Mouse (Mus musculus) liver, postnatal 0 days (tissue): ENCODE results near the gene Trappc5.

ENCODE experiments used
- CTCF ChIP-seq: sonication (generic); IDR thresholded peaks from 2 replicates; pipeline ENCODE4 v1.5.1; 2016; ENCODE audit warnings: antibody characterized with exemption, low read depth
- EP300 ChIP-seq: IDR thresholded peaks from 2 replicates; pipeline ENCODE4 v1.6.1; 2016; ENCODE audit warnings: antibody characterized with exemption, low read depth, mild to moderate bottlenecking

DNA sequence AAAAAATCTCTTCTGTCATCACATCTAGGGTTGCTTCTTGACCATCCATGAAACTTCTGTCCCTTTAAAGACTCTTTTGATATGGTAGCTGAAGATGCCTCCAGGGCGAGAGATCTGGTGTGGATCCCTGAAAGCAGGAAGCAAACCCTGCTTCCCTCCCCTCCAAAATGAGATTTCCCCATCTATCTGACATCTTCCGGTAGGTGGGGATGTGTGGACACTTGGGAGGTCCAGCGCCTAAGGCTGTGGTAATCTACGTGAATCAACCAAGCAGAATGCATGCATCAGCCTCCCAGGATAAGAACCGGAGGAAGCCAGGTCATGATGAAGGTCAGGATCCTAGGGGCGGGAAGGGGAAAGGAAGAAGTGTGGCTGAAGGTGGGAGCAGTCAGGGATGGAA lies 10.6 kb upstream of the Trappc5 start, which contains the start of gene Mcemp1:
- TF ChIP-seq CTCF: no peak
- no peak for TF ChIP-seq EP300
